In the genomic region with DNA sequence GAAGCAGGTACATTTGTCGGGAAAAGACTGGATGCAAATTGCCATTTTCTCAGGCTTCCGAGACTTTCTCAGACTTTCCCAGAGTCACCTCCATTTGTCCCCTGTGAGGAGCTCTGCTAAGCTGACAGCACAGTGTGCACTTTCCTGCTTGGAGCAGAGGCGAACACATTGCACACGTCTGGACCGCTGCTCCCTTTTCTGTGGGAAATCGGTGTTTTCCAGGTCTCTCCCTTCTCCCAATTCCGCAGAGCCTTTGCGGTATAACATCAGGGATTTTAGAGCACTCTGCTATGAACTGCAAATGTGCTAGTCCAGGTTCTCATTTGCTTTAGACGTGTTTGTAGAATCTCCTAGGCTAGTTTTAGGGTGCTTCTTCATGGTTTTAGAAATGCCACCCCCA, we compare ENCODE assay signal across 25 mouse cellular contexts.
DNase-seq lines count a peak whose midpoint lies in the region; ATAC-seq lines count a peak whose summit lies in the region.
"Had no signal": no experiment of that assay in that cellular context is flagged by ENCODE, and none has a peak within 500 bp of the region (broad histone marks: within the 10 kb centered on the region; RNA-seq: fewer than 3 reads in every experiment).

No protein-coding gene starts in this region.

- peak; percentile 55 for DNase-seq in heart, adult 11 months
- DNase-seq in heart, adult 18-20 months, result no peak
- DNase-seq in liver, embryonic 13.5 days, result no peak
- DNase-seq in liver, embryonic 11.5 days (ENCODE audit: low spot score), result no peak
- DNase-seq in thymus, postnatal 4 days, result peak; percentile 9
- no peak for DNase-seq in thymus, postnatal 36 days
- DNase-seq: adrenal gland, adult 2 months; adrenal gland, postnatal 10 days; adrenal gland, postnatal 25 days; B cell, adult 2 months; cerebellum, adult 11 months; cerebellum, adult 18-20 months; cerebellum, adult 8-10 months; cerebellum, adult 9-11 months; cerebellum, postnatal 14 days; cerebellum, postnatal 36 days; embryo, embryonic 11 days had no signal

- 71% methylated on average over 9 of the region's 9 CpGs for WGBS in liver, embryonic 13.5 days (ENCODE audit: insufficient replicate concordance)
- 76% methylated on average over 9 of the region's 9 CpGs for WGBS in liver, embryonic 11.5 days

- H3K4me1 ChIP-seq in liver, embryonic 13.5 days (replicated peaks), result peaks cover 32% of the 10 kb centered on the region
- peaks cover 8% of the 10 kb centered on the region for H3K4me1 ChIP-seq in liver, embryonic 11.5 days (replicated peaks; ENCODE audit: control insufficient read depth, insufficient read depth, low read length)
- H3K4me1 ChIP-seq: embryonic facial prominence, embryonic 13.5 days; embryonic facial prominence, embryonic 15.5 days; forebrain, embryonic 10.5 days; forebrain, embryonic 12.5 days had no signal

- H3K9me3 ChIP-seq in liver, embryonic 13.5 days (replicated peaks), result no peaks in the 10 kb centered on the region
- H3K9me3 ChIP-seq in liver, embryonic 11.5 days (ENCODE audit: control insufficient read depth, low read length), result 0 out of 2 replicates have a peak, but pooled peaks cover 3% of the 10 kb centered on the region
- H3K9me3 ChIP-seq: embryonic facial prominence, embryonic 13.5 days; embryonic facial prominence, embryonic 15.5 days had no signal

- no peak overlapping the region for H3K9ac ChIP-seq in liver, embryonic 13.5 days
- H3K9ac ChIP-seq in liver, embryonic 11.5 days (ENCODE audit: low read depth, low read length), result no peak overlapping the region
- H3K9ac ChIP-seq: embryonic facial prominence, embryonic 13.5 days; embryonic facial prominence, embryonic 15.5 days; forebrain, embryonic 12.5 days had no signal

- peak overlapping the region; percentile 49 for H3K27ac ChIP-seq in liver, embryonic 13.5 days
- H3K27ac ChIP-seq in liver, embryonic 11.5 days (ENCODE audit: low read depth, low read length), result no peak overlapping the region
- H3K27ac ChIP-seq: embryonic facial prominence, embryonic 13.5 days; embryonic facial prominence, embryonic 15.5 days; forebrain, embryonic 10.5 days; forebrain, embryonic 12.5 days had no signal

- no peak overlapping the region for H3K4me3 ChIP-seq in liver, embryonic 13.5 days (replicated peaks)
- no peak overlapping the region for H3K4me3 ChIP-seq in liver, embryonic 11.5 days (ENCODE audit: low read depth, low read length)
- H3K4me3 ChIP-seq: embryonic facial prominence, embryonic 13.5 days; embryonic facial prominence, embryonic 15.5 days; forebrain, embryonic 10.5 days; forebrain, embryonic 12.5 days had no signal

- H3K27me3 ChIP-seq in liver, embryonic 13.5 days, result no peaks in the 10 kb centered on the region
- no peaks in the 10 kb centered on the region for H3K27me3 ChIP-seq in liver, embryonic 11.5 days (replicated peaks; ENCODE audit: control insufficient read depth, insufficient read depth, low read length)
- H3K27me3 ChIP-seq: CH12.LX; embryonic facial prominence, embryonic 13.5 days; embryonic facial prominence, embryonic 15.5 days; forebrain, embryonic 12.5 days had no signal

- ATAC-seq in liver, embryonic 13.5 days (ENCODE audit: low read depth), result no peak
- no peak for ATAC-seq in liver, embryonic 11.5 days (replicated peaks; ENCODE audit: low FRiP score)
- ATAC-seq: CD4-positive, CD25-positive, alpha-beta regulatory T cell, adult 4 months; forebrain, embryonic 14.5 days; forebrain, embryonic 16.5 days had no signal

- no peaks in the 10 kb centered on the region for H3K36me3 ChIP-seq in liver, embryonic 13.5 days
- H3K36me3 ChIP-seq in liver, embryonic 11.5 days (ENCODE audit: control insufficient read depth, insufficient read depth, low read length), result no peaks in the 10 kb centered on the region
- H3K36me3 ChIP-seq: embryonic facial prominence, embryonic 13.5 days; embryonic facial prominence, embryonic 15.5 days; forebrain, embryonic 10.5 days; forebrain, embryonic 12.5 days had no signal

- no peak overlapping the region for H3K4me2 ChIP-seq in liver, embryonic 13.5 days
- no peak overlapping the region for H3K4me2 ChIP-seq in liver, embryonic 11.5 days
- H3K4me2 ChIP-seq: embryonic facial prominence, embryonic 13.5 days; embryonic facial prominence, embryonic 15.5 days; forebrain, embryonic 12.5 days had no signal

Comparison
In these comparisons a context has a peak if more than half of its experiments do, and no peak if none do; other contexts are left out.
1. DNase-seq: peak in heart, adult 11 months (single experiment) and thymus, postnatal 4 days (single experiment); none in heart, adult 18-20 months (0 of 2), liver, embryonic 13.5 days (single experiment), liver, embryonic 11.5 days (single experiment) and thymus, postnatal 36 days (0 of 2).